Mouse (Mus musculus) WW6 (cell line): Measurements from ENCODE around the gene Zglp1.

ENCODE experiments used
- DNase-seq: peaks from one replicate; pipeline ENCODE4 v3.0.0-alpha.2; 2013; ENCODE audit warnings: low read depth, low spot score

Zglp1 gene

DNA sequence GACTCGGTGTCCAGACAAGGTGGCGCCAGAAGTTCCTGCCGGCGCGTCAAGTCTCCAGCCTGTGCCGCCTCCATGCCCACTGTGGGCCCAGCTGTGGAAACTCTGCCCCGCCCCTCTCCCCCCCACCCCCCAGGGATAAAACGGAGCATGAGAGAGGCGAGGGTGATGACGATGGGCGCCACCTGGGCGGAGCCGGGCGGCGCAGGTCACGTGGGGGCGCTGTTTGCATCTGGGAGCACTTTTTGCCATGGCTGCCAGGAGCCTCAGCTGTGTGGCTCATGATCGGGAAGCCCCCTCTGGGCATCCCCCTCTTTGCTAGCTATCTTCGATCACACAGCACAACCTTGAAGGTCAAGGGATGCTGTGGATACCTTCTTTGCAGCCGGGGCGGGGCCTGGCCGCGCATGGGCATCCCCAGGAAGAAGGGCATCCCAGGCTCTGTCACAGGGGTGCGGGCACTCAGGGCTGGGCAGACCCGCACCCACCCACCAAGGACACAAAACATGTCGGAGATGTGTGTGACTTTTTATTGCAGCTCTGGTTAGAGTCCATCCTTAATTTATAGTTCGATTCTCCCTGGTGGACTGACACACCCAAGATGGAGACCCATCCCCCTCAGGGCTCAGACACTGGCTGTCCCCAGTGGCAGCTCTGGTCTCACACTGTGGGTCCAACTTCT, at the start of gene Zglp1:
TSS of gene Zglp1 (minus strand) at position 88 of the 679 bp plus-strand sequence.
- no peak for DNase-seq

DNA sequence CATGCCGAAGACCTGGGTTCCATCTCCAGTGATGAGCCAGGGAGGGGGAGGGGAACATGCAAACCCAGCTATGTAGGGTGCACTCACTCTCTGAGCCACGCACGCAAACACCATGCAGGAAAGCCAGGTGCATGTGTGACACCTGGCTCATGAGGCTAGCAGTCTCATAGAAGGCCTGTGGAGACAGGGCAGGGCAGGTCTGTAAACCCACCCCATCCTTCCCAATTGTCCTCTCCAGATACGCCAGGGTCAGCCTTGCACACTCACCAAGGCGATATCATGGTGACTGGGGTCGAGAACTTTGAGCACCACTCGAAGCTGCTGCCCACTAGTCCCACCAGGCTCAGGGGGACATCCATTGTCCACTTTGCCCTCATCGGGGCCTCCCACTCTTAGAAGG, 48.2 kb upstream of the Zglp1 start:
- no peak for DNase-seq

GRCm38 (mm10) chr9:21114190-21114589, 47.3 kb upstream of the Zglp1 start:
- no peak for DNase-seq

DNA sequence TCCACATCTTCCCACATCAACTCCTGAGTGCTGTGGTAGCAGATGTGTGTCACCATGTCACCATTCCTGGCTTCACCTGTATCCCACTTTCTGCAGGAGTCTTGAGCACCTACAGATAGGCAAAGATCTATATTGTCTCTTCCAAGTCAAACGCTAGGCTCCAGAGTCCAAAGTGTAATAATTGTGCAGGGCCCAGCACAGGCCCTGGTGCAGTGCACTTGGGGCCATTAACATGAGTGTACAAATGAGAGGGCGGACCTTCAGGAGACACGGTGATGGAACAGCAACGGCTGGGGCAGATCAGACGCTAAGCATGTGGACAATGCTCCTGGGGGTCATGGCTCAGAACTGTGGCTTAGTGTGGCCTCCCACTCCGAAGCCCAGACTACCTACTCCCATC, 46.9 kb upstream of the Zglp1 start:
- no peak for DNase-seq

DNA sequence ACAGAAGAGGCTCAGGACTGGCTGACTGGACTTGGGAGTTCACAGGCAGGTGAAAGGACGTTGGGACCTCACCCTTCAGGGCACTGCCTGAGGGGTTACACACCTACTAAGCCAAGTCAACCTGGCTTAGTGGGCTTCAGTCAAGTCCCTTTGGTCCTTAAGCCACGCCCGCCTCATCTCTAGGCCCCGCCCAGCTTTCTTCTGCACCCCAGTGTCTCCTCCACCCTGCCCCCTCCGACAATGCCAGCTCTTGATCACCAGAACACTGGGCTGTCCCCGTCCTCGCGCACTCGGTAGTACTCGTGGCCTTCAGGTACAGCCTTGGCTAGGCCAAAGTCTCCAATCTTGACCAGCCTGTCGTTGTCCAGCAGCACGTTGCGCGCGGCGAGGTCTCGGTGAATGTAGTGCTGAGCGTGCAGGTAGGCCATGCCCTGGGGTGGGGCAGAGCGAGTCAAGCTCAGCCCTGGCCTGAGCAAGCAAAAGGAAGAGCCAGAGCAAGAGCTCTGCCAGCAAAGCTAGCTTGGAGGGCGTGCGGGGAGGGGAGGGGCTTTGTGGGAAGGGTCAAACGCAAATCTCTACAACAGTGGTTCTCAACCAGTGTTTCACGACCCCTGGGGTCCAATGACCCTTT, 40.8 kb upstream of the Zglp1 start:
- DNase-seq: no peak

DNA sequence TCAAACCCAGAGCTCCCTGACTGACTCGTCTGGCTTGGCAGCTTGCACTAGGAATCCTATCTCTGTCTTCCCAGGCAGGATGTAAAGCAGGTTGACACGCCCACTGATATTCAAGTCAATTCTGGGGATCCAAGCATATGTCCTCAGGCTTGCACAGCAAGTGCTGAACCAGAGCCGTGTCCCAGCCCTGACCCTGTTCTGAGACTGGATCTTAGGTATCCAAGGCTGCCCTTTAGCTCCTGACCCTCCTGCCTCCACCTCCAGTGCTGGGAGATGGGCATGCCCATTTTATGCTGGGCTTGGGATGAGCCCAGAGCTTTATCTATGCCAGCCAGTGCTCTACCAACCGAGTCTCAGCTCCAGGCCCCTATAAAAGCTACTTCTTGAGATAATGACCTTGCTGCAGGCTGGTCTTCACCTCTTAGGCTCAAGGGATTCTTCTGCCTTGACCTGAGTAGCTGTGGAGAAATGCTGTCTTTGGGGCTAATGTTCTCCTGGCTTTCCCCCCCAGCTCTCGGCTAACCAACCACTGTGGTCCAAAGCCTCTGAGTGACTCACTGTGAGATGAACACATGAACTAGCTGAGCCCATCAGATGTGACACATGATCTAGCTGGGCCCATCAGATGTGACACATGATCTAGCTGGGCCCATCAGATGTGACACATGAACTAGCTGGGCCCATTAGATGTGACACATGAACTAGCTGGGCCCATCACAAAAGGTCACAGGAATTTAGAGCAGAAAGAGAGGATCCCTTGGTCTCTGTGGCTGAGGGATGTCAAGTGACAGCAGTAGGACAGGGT, 39.1 kb upstream of the Zglp1 start:
- DNase-seq: no peak

GRCm38 (mm10) chr9:21104814-21105213, 37.9 kb upstream of the Zglp1 start:
- DNase-seq: no peak

- no peak for DNase-seq
Observed at GRCm38 (mm10) chr9:21102076-21102475, 35.2 kb upstream of the Zglp1 start.

DNA sequence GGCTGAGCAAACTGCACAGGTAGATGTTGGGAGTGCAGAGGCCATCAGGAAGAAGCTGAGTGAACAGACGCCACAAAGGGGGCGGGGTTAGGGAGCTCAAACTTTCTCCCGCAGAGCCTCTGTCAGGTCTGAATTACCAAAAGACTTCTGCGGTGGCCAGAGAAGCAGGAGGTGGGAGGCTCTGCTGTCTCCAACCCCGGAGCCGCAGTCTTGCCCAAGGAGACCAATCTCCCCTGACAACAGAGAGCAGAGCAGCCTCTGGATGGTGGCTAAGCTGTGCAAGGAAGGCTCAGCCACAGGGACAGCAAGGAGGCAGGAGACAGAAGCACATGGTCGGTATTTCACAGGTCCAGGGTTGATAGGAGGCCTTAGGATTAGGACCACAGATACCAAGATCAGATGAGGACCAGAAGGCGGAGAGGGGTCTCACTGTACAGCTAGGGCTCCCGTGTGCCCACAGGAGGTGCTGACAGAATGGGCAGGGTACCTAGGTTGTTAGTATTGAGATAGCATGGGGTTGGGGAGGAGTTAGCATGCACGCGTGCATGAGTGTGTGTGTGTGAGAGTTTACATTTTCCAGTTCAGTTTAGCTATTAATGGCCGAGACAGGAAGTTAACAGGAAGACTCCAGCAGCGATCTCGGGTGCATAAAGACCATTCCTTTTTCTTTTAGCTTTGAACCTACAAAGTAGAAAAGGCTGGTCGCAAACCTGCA, 33.7 kb upstream of the Zglp1 start:
- DNase-seq: no peak

- no peak for DNase-seq
Observed at GRCm38 (mm10) chr9:21097793-21098192, 30.9 kb upstream of the Zglp1 start.

- no peak for DNase-seq
Observed at GRCm38 (mm10) chr9:21095958-21096357, 29.1 kb upstream of the Zglp1 start.

GRCm38 (mm10) chr9:21093423-21093822, 26.5 kb upstream of the Zglp1 start:
- DNase-seq: no peak

DNA sequence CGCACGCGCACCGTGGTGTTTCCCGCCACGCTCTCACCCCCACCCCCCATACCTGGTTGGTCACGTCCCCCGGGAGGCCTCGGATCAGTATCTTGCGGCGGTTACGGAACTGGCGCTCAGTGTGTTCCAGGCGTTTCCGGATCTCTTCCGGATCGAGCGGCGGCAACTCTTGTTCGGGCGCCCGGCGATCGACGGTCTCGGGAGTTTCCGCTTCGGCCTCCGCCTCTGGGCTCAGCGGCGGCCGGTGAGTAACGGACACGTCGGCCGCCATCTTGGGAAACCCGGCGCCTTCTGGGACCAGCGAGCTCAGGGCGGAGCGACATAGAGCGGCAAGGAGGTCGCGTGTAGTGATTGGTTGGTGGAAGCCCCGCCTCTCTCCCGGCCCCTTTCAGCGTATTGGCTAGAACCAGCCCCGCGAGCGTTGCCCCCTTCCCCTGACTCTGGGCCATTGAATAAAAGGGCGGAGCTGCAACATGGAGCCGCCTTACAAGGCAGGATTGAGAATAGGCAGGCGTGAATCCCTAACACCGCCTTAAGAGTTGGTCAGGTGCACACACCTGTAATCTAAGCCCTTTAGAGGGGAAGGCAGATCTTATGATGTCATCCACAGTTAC, 24.9 kb upstream of the Zglp1 start, which contains the start of the genes Gm38431 and Raver1:
TSS of gene Gm38431 (minus strand) at position 291 of the 614 bp plus-strand sequence.
TSS of gene Raver1 (minus strand) at position 302 of the 614 bp plus-strand sequence.
- peak; percentile 90 for DNase-seq

- DNase-seq: no peak
Observed at GRCm38 (mm10) chr9:21090972-21091706, 24.2 kb upstream of the Zglp1 start.

- no peak for DNase-seq
Observed at GRCm38 (mm10) chr9:21090537-21090936, 23.6 kb upstream of the Zglp1 start.

DNA sequence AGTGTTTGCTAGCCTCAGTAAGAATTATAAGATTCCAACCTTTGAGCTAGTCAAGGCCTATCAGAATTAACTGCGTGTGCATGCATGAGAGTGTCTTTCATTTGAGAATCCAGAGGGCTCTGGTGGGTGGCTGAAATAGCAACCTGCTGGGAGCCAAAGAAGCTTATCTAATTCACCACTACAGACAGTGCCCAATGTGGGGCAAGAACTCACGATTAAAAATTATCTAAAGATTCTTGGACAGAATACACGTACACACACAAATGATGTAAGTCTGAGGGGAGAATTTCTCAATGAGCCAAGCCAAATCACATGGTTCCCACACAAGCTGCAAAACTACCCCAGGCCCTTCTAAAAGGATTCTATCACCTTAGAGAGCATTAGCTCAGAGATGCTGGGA, 16.4 kb upstream of the Zglp1 start:
- no peak for DNase-seq

DNA sequence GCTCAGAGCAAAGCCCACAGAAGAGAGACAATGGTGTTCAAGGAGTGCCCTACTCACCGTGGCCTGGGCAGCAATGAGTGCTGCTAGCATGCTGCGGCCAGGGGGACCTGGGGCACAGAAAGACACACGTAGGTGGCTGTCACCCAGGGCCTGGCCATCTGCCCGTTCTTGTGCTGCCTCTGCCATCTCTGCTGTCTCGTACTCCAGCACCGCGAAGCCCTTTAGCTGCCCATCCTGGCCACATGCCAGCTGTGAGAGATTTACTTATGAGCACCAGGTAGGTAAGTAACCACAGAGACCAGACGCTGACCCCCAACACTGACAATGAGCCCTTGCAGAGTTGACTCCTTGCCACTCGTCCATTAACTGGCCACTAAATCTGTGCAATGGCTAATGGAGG, 14.2 kb upstream of the Zglp1 start:
- DNase-seq: no peak

DNA sequence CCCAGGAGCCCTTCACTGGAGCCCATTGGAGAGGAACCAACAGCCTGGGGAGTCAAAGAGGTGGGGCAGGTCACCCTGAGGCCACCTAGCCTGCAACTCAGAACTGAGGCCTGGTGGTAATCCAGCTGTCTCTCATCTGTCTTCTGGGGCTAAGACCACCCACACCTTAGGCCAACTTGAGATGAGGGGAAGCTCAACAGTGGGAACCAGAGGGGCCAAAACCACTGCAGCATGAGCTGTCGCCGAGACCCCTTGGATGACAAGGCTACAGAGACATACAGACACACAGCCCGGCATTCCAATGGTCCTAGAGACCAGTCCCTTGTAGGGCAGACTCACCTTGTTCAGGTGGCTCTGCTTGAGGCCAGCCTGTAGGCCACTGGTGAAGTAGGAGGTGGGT, 8.7 kb upstream of the Zglp1 start:
- no peak for DNase-seq

DNA sequence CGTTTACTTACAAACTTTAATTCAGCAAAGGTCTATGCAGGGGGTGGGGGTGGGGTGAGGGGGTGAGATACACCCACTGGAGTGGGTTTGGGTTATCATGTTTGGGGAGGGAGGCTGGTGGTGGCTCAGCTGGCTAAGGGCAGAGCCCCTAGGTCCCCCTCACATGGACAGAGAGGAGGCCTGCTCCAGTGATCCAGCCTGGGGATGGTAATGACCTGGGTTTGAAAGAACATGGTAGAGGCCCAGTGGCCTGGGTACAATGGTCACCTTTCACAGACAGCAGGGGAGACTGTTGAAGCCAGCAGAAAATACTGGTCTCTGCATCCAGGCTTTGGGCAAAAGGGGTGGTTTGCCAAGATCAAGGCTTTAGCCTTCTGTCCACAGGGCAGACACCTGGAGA, 7.3 kb upstream of the Zglp1 start:
- no peak for DNase-seq

GRCm38 (mm10) chr9:21073044-21073840, 6.3 kb upstream of the Zglp1 start, which contains the start of the genes Gm49373 and Fdx1l:
TSS of gene Gm49373 (minus strand) at chr9:21073096.
TSS of gene Fdx1l (minus strand) at chr9:21073614.
- peak; percentile 66 for DNase-seq
